In the genomic region with DNA sequence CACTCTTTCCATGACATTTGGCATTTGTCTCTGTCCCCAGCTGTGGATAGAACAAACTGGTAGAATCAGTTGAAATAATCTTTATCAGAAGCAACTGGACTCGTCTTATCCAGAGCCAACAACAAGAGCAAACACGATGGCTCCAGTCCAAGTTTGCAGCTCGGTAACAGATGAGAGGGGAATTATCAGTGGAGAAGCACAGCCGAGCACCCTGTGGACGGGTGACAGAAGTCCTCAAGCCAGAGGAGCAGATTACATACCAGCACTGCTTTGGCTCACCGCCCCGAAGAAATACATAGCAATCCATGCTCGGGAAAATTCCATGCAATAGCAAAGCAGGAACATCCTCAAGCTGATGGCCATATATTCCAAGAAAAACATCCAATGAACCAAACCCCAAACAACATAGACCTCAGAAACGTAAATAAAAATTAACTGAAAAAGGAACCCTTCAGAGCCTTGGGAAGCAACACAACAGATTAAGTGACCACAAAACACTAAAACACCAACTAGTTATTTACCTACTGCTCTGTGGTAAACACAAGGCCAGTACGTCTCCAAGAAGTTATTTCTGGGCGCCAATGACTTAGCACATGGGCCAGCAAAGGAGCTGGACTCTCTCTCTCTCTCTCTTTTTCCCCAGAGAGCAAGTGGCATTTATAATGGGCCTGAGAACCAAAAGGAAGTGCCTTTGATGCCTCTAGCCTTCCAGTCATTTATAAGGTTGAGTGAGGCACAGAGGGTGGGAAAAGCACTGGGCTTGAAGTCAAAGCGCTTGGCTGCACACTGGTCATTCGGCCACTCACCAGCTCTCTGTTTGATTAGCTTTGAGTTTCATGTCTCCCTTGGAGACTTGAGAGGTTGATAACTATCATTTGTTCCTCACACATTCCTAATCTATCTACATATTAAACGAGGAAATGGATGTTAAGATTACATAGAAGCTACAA, we compare ENCODE assay signal across 9 mouse cellular contexts.
DNase-seq lines count a peak whose midpoint lies in the region; ATAC-seq and TF ChIP-seq lines count a peak whose summit lies in the region.
"Had no signal": no experiment of that assay in that cellular context is flagged by ENCODE, and none has a peak within 500 bp of the region (broad histone marks: within the 10 kb centered on the region; RNA-seq: fewer than 3 reads in every experiment).

No protein-coding gene starts in this region.

- no peaks in the 10 kb centered on the region for H3K27me3 ChIP-seq in heart, embryonic 16.5 days (ENCODE audit: control insufficient read depth, insufficient read depth, low read length)
- H3K27me3 ChIP-seq in lung, postnatal 0 days (replicated peaks; ENCODE audit: insufficient read depth, low read length), result no peaks in the 10 kb centered on the region
- H3K27me3 ChIP-seq: megakaryocyte, embryonic 14.5 days had no signal

- 40% methylated on average over 14 of the region's 14 CpGs for WGBS in heart, embryonic 16.5 days
- WGBS in lung, postnatal 0 days, result 38% methylated on average over 14 of the region's 14 CpGs

- H3K4me3 ChIP-seq in heart, embryonic 16.5 days (ENCODE audit: low read length), result no peak overlapping the region
- H3K4me3 ChIP-seq in lung, postnatal 0 days (ENCODE audit: low read depth, low read length), result no peak overlapping the region
- H3K4me3 ChIP-seq: megakaryocyte, embryonic 14.5 days had no signal

- H3K27ac ChIP-seq in heart, embryonic 16.5 days (ENCODE audit: low read length), result peak overlapping the region; percentile 31; the same call in 1 of the 2 replicates
- H3K27ac ChIP-seq in lung, postnatal 0 days (ENCODE audit: low read length), result no peak overlapping the region

- H3K9ac ChIP-seq in heart, embryonic 16.5 days (ENCODE audit: low read length), result no peak overlapping the region
- H3K9ac ChIP-seq in lung, postnatal 0 days (replicated peaks; ENCODE audit: low read depth), result no peak overlapping the region

- TF ChIP-seq CTCF in lung, postnatal 0 days (IDR thresholded peaks at IDR 0.05), result no peak

- H3K9me3 ChIP-seq in heart, embryonic 16.5 days (replicated peaks; ENCODE audit: control insufficient read depth, low read length), result no peaks in the 10 kb centered on the region
- H3K9me3 ChIP-seq in lung, postnatal 0 days (ENCODE audit: low read length), result no peaks in the 10 kb centered on the region
- H3K9me3 ChIP-seq: megakaryocyte, embryonic 14.5 days had no signal

- H3K36me3 ChIP-seq in heart, embryonic 16.5 days (ENCODE audit: control insufficient read depth, insufficient read depth), result no peaks in the 10 kb centered on the region
- H3K36me3 ChIP-seq in lung, postnatal 0 days (ENCODE audit: insufficient read depth, low read length), result no peaks in the 10 kb centered on the region

- TF ChIP-seq EP300 in lung, postnatal 0 days (IDR thresholded peaks at IDR 0.05), result peak; percentile 43; the same call in 1 of the 2 replicates

- no peak; the same call in 1 of the 2 replicates for ATAC-seq in heart, embryonic 16.5 days (replicated peaks; ENCODE audit: extremely low read depth, insufficient read depth, low FRiP score)
- ATAC-seq in lung, postnatal 0 days, result peak; percentile 84

- peak; percentile 8 to 28 for DNase-seq in layer of hippocampus, postnatal 10 days (ENCODE audit: low spot score in 2 of 2)
- DNase-seq in layer of hippocampus, adult 18-20 months (ENCODE audit: low spot score in 2 of 2), result no peak
- peak; percentile 40 to 50 for DNase-seq in adrenal gland, postnatal 36 days
- DNase-seq in lung, postnatal 0 days (ENCODE audit: low spot score), result peak; percentile 71
- no peak for DNase-seq in thymus, postnatal 0 days (ENCODE audit: low spot score)
- DNase-seq in natural killer cell, adult 2 months (ENCODE audit: low spot score in 2 of 2), result no peak
- no peak for DNase-seq in frontal cortex, adult 2 months (ENCODE audit: extremely low spot score in 1 of 2, low spot score in 1 of 2)

- no peak overlapping the region for H3K4me2 ChIP-seq in heart, embryonic 16.5 days (ENCODE audit: low read depth, low read length)
- H3K4me2 ChIP-seq in lung, postnatal 0 days (replicated peaks; ENCODE audit: low read depth, low read length), result no peak overlapping the region

- H3K4me1 ChIP-seq in heart, embryonic 16.5 days (ENCODE audit: control insufficient read depth, insufficient read depth, low read length), result peaks cover 12% of the 10 kb centered on the region
- no peaks in the 10 kb centered on the region for H3K4me1 ChIP-seq in lung, postnatal 0 days (ENCODE audit: insufficient read depth, low read depth, low read length)

Comparison
In these comparisons a context has a peak if more than half of its experiments do, and no peak if none do; other contexts are left out.
1. DNase-seq: peak in layer of hippocampus, postnatal 10 days (2 of 2), adrenal gland, postnatal 36 days (2 of 2) and lung, postnatal 0 days (single experiment); none in layer of hippocampus, adult 18-20 months (0 of 2), thymus, postnatal 0 days (single experiment), natural killer cell, adult 2 months (0 of 2) and frontal cortex, adult 2 months (0 of 2).